Mouse (Mus musculus) brain, embryonic 18.5 days (tissue): ENCODE data around the gene Magohb.
"Not testable (repeated sequence)": the region's sequence is repeated elsewhere in the genome, so short reads cannot be mapped to it uniquely, and the experiment has no call there.

ENCODE experiments used
- DNase-seq: peaks from one replicate; pipeline ENCODE4 v3.0.0-alpha.2; 2012; ENCODE audit warnings: low read depth, low spot score

Gene Magohb

DNA sequence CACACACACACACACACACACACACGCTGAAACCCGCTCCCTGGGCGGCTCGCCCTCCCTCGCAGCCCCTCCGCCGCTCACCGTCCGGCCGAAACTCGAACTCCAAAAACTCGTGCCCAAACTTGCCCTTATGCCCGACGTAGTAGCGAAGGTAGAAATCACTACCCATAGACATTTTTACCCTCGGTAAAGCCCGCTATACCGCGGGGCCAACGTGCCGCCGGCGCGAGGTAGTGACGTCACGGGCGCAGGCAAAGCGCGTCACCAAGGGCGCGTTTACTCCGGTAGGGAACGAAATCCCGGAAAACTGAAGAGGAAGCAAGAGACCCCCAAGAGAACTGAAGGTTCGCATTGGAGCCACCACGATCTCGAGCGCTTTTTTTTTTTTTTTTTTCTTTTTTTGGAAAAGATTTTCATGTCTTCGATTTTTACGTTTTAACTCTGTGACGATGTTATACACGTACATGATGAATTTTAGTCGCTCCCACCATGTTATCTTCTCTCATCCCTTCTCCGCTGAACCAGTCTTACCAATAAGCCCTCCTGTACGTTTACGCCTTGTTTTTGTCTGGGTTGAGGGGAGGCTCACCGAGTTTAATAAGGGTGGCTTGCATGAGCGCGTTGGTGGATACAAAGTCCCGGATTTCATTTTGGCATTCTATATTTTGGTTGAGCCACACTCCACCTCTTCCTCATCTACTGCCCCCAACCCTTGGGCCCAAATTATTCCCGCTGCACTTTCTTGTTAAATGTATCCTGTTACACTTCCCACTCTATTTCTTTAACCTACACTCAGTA, at the start of gene Magohb:
TSS of gene Magohb (minus strand) at position 254 of the 798 bp plus-strand sequence.
- DNase-seq = peak; percentile 69

DNA sequence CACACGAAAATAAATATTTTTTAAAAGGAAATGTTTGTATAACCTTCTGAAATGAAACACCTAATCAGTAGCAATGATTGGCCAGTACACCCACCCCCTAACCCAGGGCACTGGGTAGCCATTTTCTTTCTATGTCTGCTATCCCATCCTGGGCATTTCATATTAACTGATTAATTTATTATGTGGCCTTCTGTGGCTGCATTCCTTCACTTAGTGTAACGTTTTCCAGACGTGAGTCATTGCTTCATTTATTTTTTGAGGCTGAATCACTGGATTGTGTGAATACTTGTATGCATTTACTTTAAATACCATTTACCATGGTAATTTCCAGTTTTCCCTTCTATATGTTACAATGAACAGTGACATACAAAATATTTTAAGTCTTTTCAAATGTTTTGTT, 47.0 kb upstream of the Magohb start:
- no peak for DNase-seq

DNA sequence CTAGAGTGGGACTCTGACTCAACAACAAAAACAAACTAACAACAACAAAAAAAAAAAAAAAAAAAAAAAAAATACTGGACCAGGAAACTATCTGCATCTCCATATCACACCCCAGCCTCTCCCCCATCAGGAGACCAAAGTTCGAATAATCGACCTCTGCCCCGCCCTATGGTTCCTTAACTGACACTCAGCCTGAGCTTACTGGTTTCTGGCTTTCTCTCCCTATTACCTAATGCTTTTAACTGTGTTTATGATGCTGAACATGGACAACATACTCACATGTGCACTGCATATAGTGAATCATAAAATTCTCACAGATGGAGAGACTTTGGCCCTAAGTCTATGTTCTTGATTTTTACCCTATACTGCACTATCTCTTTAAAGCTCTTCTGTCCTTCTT, 46.3 kb upstream of the Magohb start:
- DNase-seq = no peak

DNA sequence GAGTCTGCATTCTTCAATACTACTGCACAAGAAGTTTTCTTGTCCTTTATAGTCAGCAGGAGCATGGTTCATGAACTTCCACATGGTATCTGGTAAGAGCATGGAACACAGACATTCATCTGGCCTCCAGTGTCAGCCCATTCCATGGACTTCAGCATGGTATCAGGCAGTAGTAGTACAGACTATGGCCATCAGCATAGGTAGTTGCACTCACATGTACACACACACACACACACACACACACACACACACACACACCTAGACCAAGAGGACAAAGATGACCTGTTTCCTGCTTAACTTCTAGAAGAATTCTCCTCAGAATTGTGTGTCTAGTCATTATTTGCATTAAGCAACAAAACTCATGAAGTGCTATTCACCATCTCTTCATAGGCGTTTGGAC, 45.7 kb upstream of the Magohb start:
- DNase-seq = no peak

DNA sequence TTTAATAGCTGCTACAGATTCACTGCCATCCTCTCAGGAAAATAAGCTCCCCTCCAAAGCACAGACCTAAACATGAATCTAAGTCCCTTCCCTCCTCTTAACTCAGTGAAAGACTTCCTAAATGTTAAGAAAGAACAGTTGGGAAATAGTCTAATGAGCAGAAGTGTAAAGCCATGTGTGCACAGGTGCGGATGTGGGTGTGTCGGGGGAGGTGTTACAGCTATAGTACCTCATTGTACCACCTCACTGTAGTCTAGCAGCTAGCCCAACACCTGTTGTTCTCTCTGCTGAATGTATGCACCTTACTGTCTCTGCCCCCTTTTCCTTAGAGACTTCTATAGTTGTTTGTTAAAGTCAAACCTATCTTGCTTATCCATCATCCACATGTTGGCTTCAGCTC, 34.0 kb upstream of the Magohb start:
- DNase-seq = no peak

DNA sequence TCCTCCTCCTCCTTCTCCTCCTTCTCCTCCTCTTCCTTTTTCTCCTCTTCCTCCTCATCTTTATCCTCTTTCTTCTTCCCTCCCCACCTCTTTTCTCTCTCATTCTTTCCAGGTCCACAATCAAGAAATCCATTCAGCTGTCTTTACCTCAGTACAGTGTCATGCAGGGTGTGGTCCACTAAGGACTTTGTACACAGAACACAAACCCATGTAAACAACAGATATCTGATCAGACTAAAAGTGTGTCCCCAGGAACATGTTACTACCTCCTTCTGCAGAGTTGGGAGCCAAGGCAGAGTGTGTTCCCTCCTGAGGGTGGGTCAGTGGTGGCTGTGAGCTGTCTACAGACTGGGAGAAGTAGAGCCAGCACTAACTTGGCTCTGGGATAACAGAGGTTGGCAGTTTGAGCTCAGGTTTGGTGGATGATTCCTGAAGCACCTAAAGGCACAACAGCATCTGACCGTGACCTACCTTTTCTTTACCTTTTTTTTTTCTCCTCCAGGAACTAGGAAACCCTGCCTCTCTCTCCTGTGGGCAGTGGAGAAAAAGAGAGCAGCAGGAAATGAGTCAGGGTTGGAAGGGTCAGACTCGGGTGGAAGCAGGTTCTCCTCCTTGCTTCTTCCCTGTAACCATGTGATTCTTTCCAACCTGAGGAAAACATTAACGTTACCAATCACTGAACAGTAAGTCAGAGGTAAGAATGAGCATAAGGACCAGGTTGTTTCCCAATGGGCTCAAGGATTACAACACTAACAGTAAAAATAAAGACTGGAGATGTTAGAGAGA, 29.0 kb upstream of the Magohb start:
- no peak for DNase-seq

DNA sequence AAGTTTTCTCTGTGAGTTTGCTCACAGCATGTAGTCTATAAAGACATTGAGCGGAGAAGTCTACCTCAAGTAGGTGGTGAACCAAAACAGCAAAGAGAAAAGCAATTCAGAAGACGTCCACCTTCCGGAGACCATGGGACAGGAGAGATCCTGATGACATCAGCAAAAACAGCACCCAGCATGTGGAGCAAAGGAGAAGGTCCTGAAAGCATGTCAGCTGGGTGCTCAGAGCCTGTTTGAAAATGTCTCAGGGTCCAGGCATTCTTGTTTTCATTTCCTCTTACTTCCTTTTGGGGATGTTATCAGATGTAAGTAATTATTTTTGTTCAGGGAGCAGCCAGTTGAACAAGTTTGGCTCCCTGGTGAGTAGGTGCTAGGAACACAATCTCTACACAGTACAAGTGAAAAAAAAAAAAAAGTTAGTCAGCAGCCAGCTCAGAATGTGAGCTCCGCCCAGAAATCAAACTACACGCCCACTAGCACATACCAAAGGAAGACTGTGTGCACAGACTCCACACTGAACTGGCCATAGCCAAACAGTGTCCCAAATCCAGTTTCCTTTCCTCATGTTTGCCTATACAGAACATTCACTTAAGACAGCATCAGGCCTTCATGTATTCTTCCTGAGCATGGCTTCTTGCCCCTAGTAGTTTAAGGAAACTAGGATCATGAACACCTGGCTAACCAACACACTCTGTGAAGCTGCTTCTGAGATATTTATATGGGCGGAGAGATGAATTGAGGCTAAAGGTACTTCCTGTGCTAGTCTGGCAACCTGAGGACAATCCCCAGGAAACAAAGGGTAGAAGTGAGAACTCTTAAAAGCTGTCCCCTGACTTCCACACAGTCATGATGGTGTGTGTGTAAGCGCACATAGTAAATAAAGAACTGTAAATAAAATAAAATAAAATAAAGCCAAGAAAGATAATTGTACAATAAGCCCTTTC, 23.4 kb upstream of the Magohb start:
- DNase-seq = no peak

DNA sequence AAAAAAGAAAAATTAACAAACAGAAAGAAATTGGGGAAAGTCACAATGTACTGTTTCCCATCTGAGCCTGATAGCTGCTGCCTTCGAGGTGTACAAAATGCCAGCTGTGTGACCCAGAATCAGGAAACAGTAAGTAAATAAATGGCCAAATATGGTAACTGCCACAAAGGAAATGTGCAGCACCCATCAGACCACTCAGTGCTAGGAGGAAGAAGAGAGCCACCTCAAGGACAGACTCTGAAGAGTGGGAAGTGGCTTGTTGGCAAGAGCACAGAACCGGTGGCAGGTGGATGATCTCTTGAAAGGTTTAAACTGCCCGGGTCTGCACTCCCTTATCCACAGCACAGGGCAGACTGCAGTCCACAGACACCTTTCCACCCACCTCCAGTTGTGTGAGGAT, 15.0 kb upstream of the Magohb start:
- no peak for DNase-seq

DNA sequence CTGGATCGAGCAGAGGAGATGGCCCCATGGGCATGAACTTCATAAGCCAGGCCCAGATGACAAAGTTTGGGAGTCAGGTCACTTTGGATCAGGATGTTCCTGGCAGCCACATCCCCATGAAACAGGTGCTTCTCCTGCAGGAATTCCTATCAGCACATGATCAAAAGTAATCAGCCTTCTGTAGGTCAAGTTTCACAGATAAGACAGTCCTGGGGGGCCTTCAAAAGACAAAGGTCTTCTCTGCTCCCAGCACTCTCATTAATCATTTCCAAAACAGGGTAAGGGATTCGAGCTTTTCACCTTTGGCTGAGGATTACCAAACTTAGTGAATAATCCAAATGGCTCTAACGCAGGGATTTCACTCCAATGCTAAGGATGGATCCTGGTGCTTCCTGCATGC, 11.7 kb upstream of the Magohb start:
- no peak for DNase-seq

DNA sequence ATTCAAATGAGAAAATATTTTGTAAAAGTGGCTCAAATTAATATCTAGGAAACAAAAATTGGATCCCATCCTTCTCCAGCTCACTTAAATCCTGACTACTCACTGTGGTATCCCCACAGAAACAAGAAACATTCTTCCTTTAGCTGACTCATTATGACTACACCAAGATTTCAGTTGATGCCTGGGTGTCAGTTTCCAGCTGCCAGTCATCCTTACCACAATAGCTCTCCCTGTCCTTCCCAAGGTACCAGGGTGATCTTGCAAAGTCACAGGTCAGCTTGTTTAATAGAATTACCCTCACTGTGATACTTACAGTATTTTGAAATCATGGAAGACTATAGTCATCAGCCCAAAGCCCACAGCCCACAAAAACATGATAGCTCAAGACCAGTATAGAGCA, 5.5 kb upstream of the Magohb start:
- no peak for DNase-seq

DNA sequence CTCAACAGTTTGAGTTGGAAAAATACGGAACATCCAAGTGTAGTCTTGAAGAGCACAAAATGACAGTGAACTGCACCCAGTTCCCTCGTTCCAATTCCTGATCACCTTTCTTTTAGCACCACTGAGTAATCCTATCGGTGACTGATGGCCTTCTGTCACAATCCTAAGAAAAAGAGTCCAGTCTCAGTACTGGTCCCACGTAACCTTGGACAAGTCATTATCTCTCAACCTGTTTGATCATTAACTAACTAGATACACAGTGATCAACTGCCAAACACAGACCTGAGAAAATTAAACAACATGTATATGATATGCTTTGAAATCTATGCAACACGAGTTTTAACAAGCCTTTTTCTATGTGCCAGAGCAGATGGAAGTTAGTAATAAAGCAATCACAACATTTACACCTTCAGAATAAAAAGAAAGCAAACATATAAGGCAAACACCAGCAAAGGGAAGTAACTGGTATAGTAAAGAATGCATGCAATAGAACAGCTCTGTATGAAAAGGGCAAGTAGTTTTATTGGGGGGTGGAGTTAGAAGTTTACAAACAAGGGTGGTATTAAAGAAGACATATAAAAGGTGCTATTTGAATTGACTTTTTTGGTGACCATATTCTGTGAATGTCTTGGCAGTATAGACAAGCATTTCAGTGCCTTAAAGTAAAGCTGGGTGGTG, 1.5 kb upstream of the Magohb start:
- DNase-seq = no peak

DNA sequence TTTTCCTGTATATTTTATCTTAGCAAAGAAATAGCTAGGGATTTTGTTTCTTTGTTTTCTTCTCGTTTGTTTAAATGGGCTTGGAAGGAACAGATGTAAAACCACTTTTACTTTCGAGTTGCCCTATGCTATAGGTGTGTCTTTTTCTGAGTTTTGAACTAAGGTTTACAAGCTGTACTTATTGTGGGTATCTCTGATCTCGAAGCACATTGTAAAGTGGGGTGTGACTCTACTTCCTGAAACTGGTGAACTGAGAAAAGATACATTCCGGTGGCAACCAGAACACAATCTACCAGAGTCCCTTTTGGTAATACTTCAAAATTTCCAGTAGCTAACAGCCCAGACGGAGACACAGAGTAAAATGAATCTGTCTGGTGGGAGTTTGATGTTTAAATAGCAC, 872 bp upstream of the Magohb start:
- DNase-seq = no peak

DNA sequence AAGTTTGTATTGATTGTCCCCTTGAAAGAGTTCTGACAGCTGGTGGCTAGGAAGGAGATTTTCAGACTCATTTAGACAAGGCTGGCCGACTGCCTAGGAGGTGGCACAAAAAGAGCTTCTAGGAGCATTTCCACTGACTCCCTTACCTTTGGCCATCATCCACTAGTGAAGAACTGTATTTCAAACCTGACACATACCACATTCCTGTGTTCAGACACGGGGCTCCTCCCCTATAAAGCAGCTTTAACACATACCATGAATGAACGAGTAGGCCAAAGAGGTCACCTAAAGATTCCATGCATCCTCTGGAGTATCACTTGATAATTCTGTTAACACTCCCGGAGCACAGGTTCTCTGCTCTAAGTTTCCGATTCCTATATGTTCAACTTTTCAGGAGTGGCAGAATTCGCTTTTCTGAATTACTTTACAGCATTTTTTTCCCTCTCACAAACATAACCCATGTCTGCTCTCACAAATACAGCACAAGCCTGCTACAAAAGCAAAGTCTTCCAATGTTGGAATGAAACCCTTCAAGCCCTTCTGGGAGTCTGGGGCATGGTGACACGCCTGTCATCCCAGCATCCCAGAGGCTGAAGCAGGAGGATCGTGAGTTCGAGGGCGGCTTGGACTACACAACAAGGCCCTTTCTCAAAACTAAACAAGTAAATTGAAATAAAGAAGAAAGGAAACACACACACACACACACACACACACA, 611 bp downstream of the Magohb start:
- DNase-seq = no peak

DNA sequence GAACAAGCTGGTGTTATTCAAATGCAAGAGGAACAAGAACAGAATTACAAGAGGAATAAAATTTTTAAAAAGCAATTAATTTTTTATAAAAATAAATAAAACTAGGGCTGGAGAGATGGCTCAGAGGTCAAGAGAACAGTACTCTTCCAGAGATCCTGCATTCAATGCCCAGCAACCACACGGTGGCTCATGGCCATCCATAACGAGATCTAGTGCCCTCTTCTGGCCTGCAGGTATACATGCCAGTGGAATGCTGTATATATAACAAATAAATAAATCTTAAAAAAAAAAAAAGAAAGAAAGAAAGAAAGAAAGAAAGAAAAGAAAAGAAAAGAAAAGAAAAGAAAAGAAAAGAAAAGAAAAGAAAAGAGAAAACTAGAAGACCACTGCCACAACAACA, 2.6 kb downstream of the Magohb start:
- no peak for DNase-seq

DNA sequence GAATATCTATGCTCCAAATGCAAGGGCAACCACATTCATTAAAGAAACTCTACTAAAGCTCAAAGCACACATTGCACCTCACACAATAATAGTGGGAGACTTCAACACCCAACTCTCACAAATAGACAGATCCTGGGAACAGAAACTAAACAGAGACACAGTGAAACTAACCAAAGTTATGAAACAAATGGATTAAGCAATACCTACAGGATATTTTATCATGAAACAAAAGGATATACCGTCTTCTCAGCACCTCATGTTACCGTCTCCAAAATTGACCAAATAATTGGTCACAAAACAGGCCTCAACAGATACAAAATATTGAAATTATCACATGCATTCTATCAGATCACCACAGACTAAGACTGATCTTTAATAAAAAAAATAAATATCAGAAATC, 14.9 kb downstream of the Magohb start:
- not testable (repeated sequence) for DNase-seq

DNA sequence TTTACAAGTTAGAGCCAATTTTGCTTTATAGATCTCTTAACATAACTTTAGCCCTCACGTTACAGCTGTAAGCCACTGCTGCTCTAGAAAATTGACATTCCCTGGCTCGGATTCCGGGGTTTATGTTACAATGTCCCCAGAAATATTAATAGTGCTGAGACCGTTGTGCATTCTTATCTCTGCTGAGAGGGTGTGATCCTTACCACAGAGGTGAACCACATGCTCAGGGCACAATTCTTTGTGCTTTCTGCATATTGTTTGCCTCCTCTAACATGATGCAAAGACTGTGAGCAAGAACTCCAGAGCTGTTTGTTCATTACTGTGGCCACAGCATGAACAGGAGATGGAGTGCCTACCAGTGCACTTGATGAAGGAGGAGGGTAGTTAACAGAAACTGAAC, 16.4 kb downstream of the Magohb start:
- no peak for DNase-seq

DNA sequence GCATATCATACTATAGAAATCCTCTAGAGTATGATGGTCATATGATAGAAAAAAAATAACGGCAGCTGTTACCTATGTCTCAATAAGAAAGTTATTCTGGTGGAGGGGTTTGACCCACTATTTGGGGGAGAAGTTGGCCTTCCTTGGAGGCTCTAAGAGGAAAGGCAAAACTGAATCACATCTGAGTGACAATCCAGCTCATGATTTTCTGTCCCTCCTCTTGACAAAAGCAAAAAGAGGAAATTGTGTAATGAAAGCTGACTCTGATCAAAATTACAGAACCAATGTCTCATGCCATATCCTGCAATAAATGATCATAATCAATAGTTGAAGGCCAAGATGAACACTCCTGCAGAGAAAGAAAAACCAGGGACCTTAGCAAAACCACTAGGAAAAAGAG, 20.7 kb downstream of the Magohb start:
- DNase-seq = no peak

DNA sequence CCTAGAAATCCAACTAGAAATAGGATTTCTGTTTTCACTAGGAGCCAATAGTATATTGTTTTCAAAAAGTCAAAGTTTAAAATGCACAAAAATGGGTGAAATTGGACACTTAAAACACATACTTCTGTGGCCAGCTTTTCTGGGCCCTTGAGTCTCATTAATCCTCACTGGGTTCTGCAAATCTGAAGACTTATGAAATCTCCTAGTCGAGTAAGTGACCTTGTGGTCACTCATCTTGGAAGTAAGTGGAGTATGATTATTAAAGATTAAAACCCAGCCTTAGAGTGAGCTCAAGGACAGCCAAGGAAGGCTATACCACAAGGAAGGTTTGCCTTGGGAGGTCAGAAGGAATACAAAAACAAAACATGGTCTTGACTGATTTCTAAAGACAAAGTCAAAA, 22.7 kb downstream of the Magohb start:
- DNase-seq = no peak

DNA sequence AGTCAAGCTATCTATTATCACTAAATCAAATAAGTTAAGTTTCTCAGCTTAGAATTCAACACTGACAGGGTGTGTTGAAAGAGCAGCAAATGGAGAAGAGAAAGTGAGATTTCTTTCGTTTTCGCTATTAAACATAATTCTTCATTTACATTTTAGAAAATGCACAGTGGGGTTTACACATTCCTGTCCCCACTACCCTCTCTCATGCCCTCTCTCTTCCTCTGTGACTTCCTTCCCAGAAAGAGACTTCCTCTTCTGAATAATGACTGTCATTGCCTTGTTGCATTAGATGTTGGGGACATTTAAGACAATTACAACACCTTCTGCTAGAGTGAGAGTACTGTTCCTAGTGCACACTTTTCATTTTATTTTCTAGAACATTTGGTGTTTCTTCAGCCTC, 23.4 kb downstream of the Magohb start:
- no peak for DNase-seq

DNA sequence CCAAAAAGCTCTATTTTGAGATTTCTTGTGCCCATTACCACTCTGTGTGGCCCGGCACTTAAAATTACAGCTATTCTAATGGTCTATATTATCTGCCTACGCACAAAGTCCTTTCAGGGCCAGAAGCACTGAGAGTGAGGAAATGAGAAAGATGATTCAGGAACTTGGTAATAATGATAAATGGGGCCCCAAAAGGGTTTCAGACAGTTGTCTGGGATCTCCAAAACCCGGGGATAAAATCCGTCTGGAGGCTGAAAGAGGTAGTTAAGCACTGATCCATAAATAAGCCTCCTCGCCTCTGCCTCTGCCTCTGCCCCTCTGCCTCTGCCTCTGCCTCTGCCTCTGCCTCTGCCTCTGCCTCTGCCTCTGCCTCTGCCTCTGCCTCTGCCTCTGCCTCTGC, 28.9 kb downstream of the Magohb start:
- DNase-seq = no peak

DNA sequence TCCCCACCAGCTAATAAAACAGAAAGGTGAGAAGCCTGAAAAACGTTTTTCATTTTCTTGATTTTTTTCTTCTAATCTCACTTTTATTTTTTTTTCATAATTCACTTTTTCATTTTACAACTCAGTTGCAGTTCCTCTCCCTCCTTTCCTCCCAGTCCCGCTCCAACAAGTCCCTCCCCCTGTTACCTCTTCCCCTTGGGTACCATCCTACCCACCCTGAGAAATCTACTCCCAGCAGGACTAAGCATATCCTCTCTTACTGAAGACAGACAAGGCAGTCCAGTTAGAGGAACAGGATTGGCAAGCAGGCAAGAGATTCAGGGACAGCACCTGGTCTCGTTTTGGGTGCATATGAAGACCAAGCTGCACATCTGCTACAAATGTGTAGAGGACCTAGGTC, 30.3 kb downstream of the Magohb start:
- DNase-seq = no peak
